Mouse (Mus musculus): ENCODE measurements at regions not wholly inside any gene's neighbourhood (a gene's known extent, or its start where the extent isn't known, plus 50 kb on each side); places are given as distances from the start of the nearest gene placed in this dataset.
A peak's percentile ranks its signal among the peaks of the same experiment; 100 is the strongest.

- Histone ChIP-seq H3K4me3 (no peak overlapping the region), H3K9me3 (replicated peaks) (no peaks in the 10 kb centered on the region), H3K27me3 (no peaks in the 10 kb centered on the region), H3K4me1 (peaks cover 35% of the 10 kb centered on the region), H3K36me3 (ENCODE audit: poor library complexity, severe bottlenecking) (no peaks in the 10 kb centered on the region), H3K4me2 (no peak overlapping the region), H3K27ac (no peak overlapping the region), H3K9ac (no peak overlapping the region)
- no peak for ATAC-seq
- 72% methylated on average over 13 of the region's 13 CpGs for WGBS
Measured at GRCm38 (mm10) chr10:60934297-60935286, 103.2 kb upstream of the Unc5b start.

- no peaks in the 10 kb centered on the region for H3K36me3 ChIP-seq (ENCODE audit: poor library complexity, severe bottlenecking)
- H3K4me2 ChIP-seq = no peak overlapping the region
- no peak overlapping the region for H3K27ac ChIP-seq
- H3K9ac ChIP-seq = no peak overlapping the region
- peaks cover 35% of the 10 kb centered on the region for H3K4me1 ChIP-seq
- 25% methylated on average over 7 of the region's 7 CpGs for WGBS
- no peak for ATAC-seq
- no peaks in the 10 kb centered on the region for H3K9me3 ChIP-seq (replicated peaks)
- no peaks in the 10 kb centered on the region for H3K27me3 ChIP-seq
- no peak overlapping the region for H3K4me3 ChIP-seq
Measured at GRCm38 (mm10) chr10:60933891-60934290, 102.5 kb upstream of the Unc5b start.

GRCm38 (mm10) chr10:60932855-60933254, 101.5 kb upstream of the Unc5b start:
- Histone ChIP-seq H3K36me3 (ENCODE audit: poor library complexity, severe bottlenecking) (no peaks in the 10 kb centered on the region), H3K27me3 (no peaks in the 10 kb centered on the region), H3K4me2 (no peak overlapping the region), H3K4me3 (no peak overlapping the region), H3K27ac (no peak overlapping the region), H3K9me3 (replicated peaks) (no peaks in the 10 kb centered on the region), H3K9ac (no peak overlapping the region), H3K4me1 (peaks cover 40% of the 10 kb centered on the region)
- ATAC-seq = no peak
- 32% methylated on average over 3 of the region's 3 CpGs for WGBS

- WGBS = 64% methylated on average over 22 of the region's 22 CpGs
- Histone ChIP-seq H3K36me3 (ENCODE audit: poor library complexity, severe bottlenecking) (no peaks in the 10 kb centered on the region), H3K27ac (no peak overlapping the region), H3K4me3 (no peak overlapping the region), H3K9me3 (replicated peaks) (no peaks in the 10 kb centered on the region), H3K9ac (no peak overlapping the region), H3K4me1 (peaks cover 31% of the 10 kb centered on the region), H3K4me2 (no peak overlapping the region), H3K27me3 (no peaks in the 10 kb centered on the region)
- ATAC-seq = no peak
Measured at GRCm38 (mm10) chr10:60931891-60932378, 100.6 kb upstream of the Unc5b start.

GRCm38 (mm10) chr10:60928646-60929045, 97.3 kb upstream of the Unc5b start:
- Histone ChIP-seq H3K9ac (no peak overlapping the region), H3K4me1 (peaks cover 27% of the 10 kb centered on the region), H3K9me3 (replicated peaks) (no peaks in the 10 kb centered on the region), H3K36me3 (ENCODE audit: poor library complexity, severe bottlenecking) (no peaks in the 10 kb centered on the region), H3K4me3 (no peak overlapping the region), H3K27me3 (no peaks in the 10 kb centered on the region), H3K4me2 (no peak overlapping the region), H3K27ac (no peak overlapping the region)
- ATAC-seq = no peak
- 75% methylated on average over 7 of the region's 7 CpGs for WGBS

- Histone ChIP-seq H3K4me2 (no peak overlapping the region), H3K4me3 (no peak overlapping the region), H3K9me3 (replicated peaks) (no peaks in the 10 kb centered on the region), H3K4me1 (peaks cover 27% of the 10 kb centered on the region), H3K36me3 (ENCODE audit: poor library complexity, severe bottlenecking) (no peaks in the 10 kb centered on the region), H3K27ac (no peak overlapping the region), H3K9ac (no peak overlapping the region), H3K27me3 (no peaks in the 10 kb centered on the region)
- ATAC-seq = no peak
- WGBS = 80% methylated on average over 8 of the region's 8 CpGs
Measured at GRCm38 (mm10) chr10:60928164-60928563, 96.8 kb upstream of the Unc5b start.

GRCm38 (mm10) chr10:60926632-60927031, 95.3 kb upstream of the Unc5b start:
- ATAC-seq = no peak
- Histone ChIP-seq H3K36me3 (ENCODE audit: poor library complexity, severe bottlenecking) (no peaks in the 10 kb centered on the region), H3K4me2 (no peak overlapping the region), H3K27me3 (no peaks in the 10 kb centered on the region), H3K4me3 (no peak overlapping the region), H3K27ac (no peak overlapping the region), H3K9ac (no peak overlapping the region), H3K9me3 (replicated peaks) (no peaks in the 10 kb centered on the region), H3K4me1 (peaks cover 27% of the 10 kb centered on the region)
- WGBS = 87% methylated on average over 12 of the region's 12 CpGs

GRCm38 (mm10) chr10:60925644-60926043, 94.3 kb upstream of the Unc5b start:
- H3K4me3 ChIP-seq = no peak overlapping the region
- H3K9me3 ChIP-seq (replicated peaks) = no peaks in the 10 kb centered on the region
- 68% methylated on average over 2 of the region's 2 CpGs for WGBS
- no peak overlapping the region for H3K27ac ChIP-seq
- no peak overlapping the region for H3K4me2 ChIP-seq
- no peaks in the 10 kb centered on the region for H3K36me3 ChIP-seq (ENCODE audit: poor library complexity, severe bottlenecking)
- no peaks in the 10 kb centered on the region for H3K27me3 ChIP-seq
- no peak overlapping the region for H3K9ac ChIP-seq
- ATAC-seq = no peak
- peaks cover 27% of the 10 kb centered on the region for H3K4me1 ChIP-seq

GRCm38 (mm10) chr10:60925198-60925597, 93.8 kb upstream of the Unc5b start:
- H3K9me3 ChIP-seq (replicated peaks) = no peaks in the 10 kb centered on the region
- no peaks in the 10 kb centered on the region for H3K27me3 ChIP-seq

GRCm38 (mm10) chr10:60923806-60924205, 92.4 kb upstream of the Unc5b start:
- no peak for ATAC-seq
- H3K36me3 ChIP-seq (ENCODE audit: poor library complexity, severe bottlenecking) = no peaks in the 10 kb centered on the region
- no peaks in the 10 kb centered on the region for H3K9me3 ChIP-seq (replicated peaks)
- peaks cover 25% of the 10 kb centered on the region for H3K4me1 ChIP-seq
- no peak overlapping the region for H3K9ac ChIP-seq
- H3K27me3 ChIP-seq = no peaks in the 10 kb centered on the region
- WGBS = 41% methylated on average over 11 of the region's 11 CpGs
- no peak overlapping the region for H3K4me3 ChIP-seq
- H3K4me2 ChIP-seq = no peak overlapping the region
- H3K27ac ChIP-seq = no peak overlapping the region

More at GRCm38 (mm10) chr10:60925198-60925597, 93.8 kb upstream of the Unc5b start:
- Histone ChIP-seq H3K4me3 (no peak overlapping the region), H3K36me3 (ENCODE audit: poor library complexity, severe bottlenecking) (no peaks in the 10 kb centered on the region), H3K27ac (peak overlapping the region; percentile 45; the same call in 1 of the 2 replicates), H3K9ac (no peak overlapping the region), H3K4me1 (peaks cover 27% of the 10 kb centered on the region), H3K4me2 (no peak overlapping the region)
- ATAC-seq = no peak
- WGBS = 15% methylated on average over 2 of the region's 2 CpGs

- peaks cover 39% of the 10 kb centered on the region for H3K4me1 ChIP-seq
- WGBS = 93% methylated on average over 1 of the region's 1 CpGs
- ATAC-seq = no peak
- no peak overlapping the region for H3K4me2 ChIP-seq
- H3K9ac ChIP-seq = no peak overlapping the region
- no peaks in the 10 kb centered on the region for H3K27me3 ChIP-seq
- no peaks in the 10 kb centered on the region for H3K9me3 ChIP-seq (replicated peaks)
- no peak overlapping the region for H3K27ac ChIP-seq
- H3K36me3 ChIP-seq (ENCODE audit: poor library complexity, severe bottlenecking) = no peaks in the 10 kb centered on the region
- H3K4me3 ChIP-seq = no peak overlapping the region
Measured at GRCm38 (mm10) chr10:60920621-60921020, 89.2 kb upstream of the Unc5b start.

GRCm38 (mm10) chr10:60918020-60918419, 86.6 kb upstream of the Unc5b start:
- under 1% methylated on average over 8 of the region's 8 CpGs for WGBS
- Histone ChIP-seq H3K9me3 (replicated peaks) (no peaks in the 10 kb centered on the region), H3K4me2 (peak overlapping the region; percentile 27), H3K36me3 (ENCODE audit: poor library complexity, severe bottlenecking) (no peaks in the 10 kb centered on the region), H3K27me3 (no peaks in the 10 kb centered on the region), H3K27ac (peak overlapping the region; percentile 48; the same call in 1 of the 2 replicates), H3K4me1 (peaks cover 32% of the 10 kb centered on the region), H3K9ac (no peak overlapping the region; the same call in 1 of the 2 replicates), H3K4me3 (no peak overlapping the region)
- peak; percentile 53; the same call in 1 of the 2 replicates for ATAC-seq
